Comparison of ENCODE assay signal across 7 mouse cellular contexts in the genomic region with DNA sequence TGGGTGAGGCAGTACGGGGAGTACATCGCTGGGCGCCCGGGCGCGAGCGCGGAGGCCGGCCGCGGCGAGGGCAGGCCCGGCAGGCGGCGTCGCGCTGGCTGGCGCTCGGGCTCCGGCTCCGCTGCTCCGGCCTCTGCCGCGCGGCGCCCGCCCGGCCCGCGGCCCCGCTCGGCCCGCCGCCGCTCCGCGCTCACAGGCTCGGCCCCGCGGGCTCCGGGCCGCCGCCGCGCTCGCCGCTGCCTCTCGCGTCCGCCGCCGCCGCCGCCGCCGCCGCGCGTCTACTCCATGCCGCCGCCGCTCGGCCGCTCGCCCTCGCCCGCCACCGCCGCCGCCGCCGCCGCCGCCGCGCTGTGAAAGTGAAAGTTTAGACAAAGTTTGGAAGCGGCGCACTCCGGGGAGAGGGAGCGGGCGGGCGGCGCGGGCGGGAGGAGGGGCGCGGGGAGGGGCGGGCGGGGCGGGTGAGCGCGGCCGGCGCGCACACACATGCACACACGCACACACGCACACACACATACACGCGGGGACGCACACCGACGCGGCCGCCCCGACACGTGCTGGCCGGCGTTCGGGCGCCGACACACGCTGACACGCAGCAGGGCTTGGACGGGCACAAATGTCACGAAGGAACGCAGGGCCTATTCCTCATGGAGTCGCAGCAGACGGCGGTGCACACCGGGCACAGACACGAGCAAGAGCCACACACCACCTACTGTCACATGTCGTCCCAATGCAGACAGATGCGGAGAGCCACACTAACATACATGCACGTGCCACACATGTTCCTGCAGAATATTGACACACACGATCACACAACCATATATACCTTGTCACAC. TPM values are rescaled to one million over a fixed set of nuclear protein-coding genes. Genes with fewer than 3 reads are reported as not detected.
DNase-seq lines count a peak whose midpoint lies in the region; ATAC-seq and TF ChIP-seq lines count a peak whose summit lies in the region.

A gene (minus strand): TSS at position 346 of the 833 bp plus-strand sequence.

- H3K4me3 ChIP-seq in G1E (ENCODE audit: low read depth, low read length), result peak within 1 kb of the TSS; percentile 77
- H3K4me3 ChIP-seq in forebrain, embryonic 11.5 days (ENCODE audit: low read depth, low read length), result peak within 1 kb of the TSS; percentile 80
- H3K4me3 ChIP-seq in lung, adult 2 months (replicated peaks; ENCODE audit: extremely low read depth, low read depth, low read length), result peak within 1 kb of the TSS; percentile 77
- H3K4me3 ChIP-seq in olfactory bulb, adult 2 months (ENCODE audit: insufficient read depth, low read depth, low read length), result peak within 1 kb of the TSS; percentile 70

- ATAC-seq in G1E (ENCODE audit: extremely low read depth, insufficient number of reproducible peaks, low FRiP score, poor library complexity, severe bottlenecking), result no peak
- peak; percentile 40; the same call in 1 of the 2 replicates for ATAC-seq in forebrain, embryonic 11.5 days (replicated peaks; ENCODE audit: low FRiP score)

- H3K27ac ChIP-seq in forebrain, embryonic 11.5 days (ENCODE audit: low read depth, low read length), result no peak within 1 kb of the TSS; the same call in 1 of the 2 replicates
- H3K27ac ChIP-seq in olfactory bulb, adult 2 months (ENCODE audit: insufficient read depth, low read depth, low read length), result 0 out of 2 replicates have a peak within 1 kb of the TSS, but pooled peaks have one; percentile 1

- peaks cover 77% of the 10 kb centered on the region for H3K27me3 ChIP-seq in G1E (ENCODE audit: insufficient read depth, low read length)
- peaks cover 77% of the 10 kb centered on the region for H3K27me3 ChIP-seq in forebrain, embryonic 11.5 days (ENCODE audit: control insufficient read depth, insufficient read depth, low read length)

- TF ChIP-seq CTCF in G1E (IDR thresholded peaks at IDR 0.05; ENCODE audit: low read depth, low read length), result no peak
- no peak for TF ChIP-seq CTCF in lung, adult 2 months (IDR thresholded peaks at IDR 0.05; ENCODE audit: insufficient read depth, low read length)
- no peak for TF ChIP-seq CTCF in olfactory bulb, adult 2 months (IDR thresholded peaks at IDR 0.05; ENCODE audit: insufficient read depth, low read depth, low read length)

- intact Hi-C loops in heart, postnatal 25 days (cut with DNase I), result no loop called here

- peaks cover 37% of the 10 kb centered on the region for H3K4me1 ChIP-seq in G1E (ENCODE audit: insufficient read depth, low read depth, low read length)
- peaks cover 3% of the 10 kb centered on the region; the same call in 1 of the 2 replicates for H3K4me1 ChIP-seq in forebrain, embryonic 11.5 days (replicated peaks; ENCODE audit: control insufficient read depth, insufficient read depth, low read length)
- H3K4me1 ChIP-seq in lung, adult 2 months (ENCODE audit: control insufficient read depth, insufficient read depth, low read length), result peaks cover 19% of the 10 kb centered on the region
- H3K4me1 ChIP-seq in olfactory bulb, adult 2 months (ENCODE audit: control insufficient read depth, insufficient read depth, low read length), result peaks cover 18% of the 10 kb centered on the region

- DNase-seq in G1E (ENCODE audit: low spot score), result no peak
- peak; percentile 87 for DNase-seq in adrenal gland, postnatal 14 days
- DNase-seq in forebrain, embryonic 11.5 days (ENCODE audit: low spot score), result peak; percentile 81
- peak; percentile 49 for DNase-seq in heart, postnatal 25 days (ENCODE audit: low spot score)
- DNase-seq in large intestine, adult 2 months (ENCODE audit: low read depth, low spot score), result no peak
- DNase-seq in lung, adult 2 months, result peak; percentile 72

- H3K9me3 ChIP-seq in G1E (replicated peaks), result no peaks in the 10 kb centered on the region
- H3K9me3 ChIP-seq in forebrain, embryonic 11.5 days (ENCODE audit: control insufficient read depth, low read length), result no peaks in the 10 kb centered on the region

- peaks cover 30% of the 10 kb centered on the region for H3K36me3 ChIP-seq in G1E (replicated peaks)
- no peaks in the 10 kb centered on the region for H3K36me3 ChIP-seq in forebrain, embryonic 11.5 days (ENCODE audit: control insufficient read depth, insufficient read depth, low read length)

- peak within 1 kb of the TSS; percentile 79 for H3K4me2 ChIP-seq in forebrain, embryonic 11.5 days (ENCODE audit: low read depth, low read length, severe bottlenecking)

- TF ChIP-seq POLR2A in lung, adult 2 months (IDR thresholded peaks at IDR 0.05; ENCODE audit: borderline replicate concordance, extremely low read depth, low read depth, low read length), result 0 out of 2 replicates have a peak, but pooled peaks have one; percentile 42
- no peak for TF ChIP-seq POLR2A in olfactory bulb, adult 2 months (IDR thresholded peaks at IDR 0.05; ENCODE audit: insufficient read depth, low read depth, low read length)

- 2% methylated on average over 80 of the region's 125 CpGs for WGBS in forebrain, embryonic 11.5 days
- 13% methylated on average over 115 of the region's 125 CpGs for WGBS in large intestine, adult 2 months
- WGBS in lung, adult 2 months, result 15% methylated on average over 112 of the region's 125 CpGs
- 31% methylated on average over 114 of the region's 125 CpGs for WGBS in olfactory bulb, adult 2 months

- peak within 1 kb of the TSS; percentile 86 for H3K9ac ChIP-seq in forebrain, embryonic 11.5 days (ENCODE audit: low read length)

RNA-seq across cellular contexts. Expression of the gene that starts here (rescaled TPM):
- total RNA-seq in G1E (2014; fragmentation: Nextera tagmentation), result 30.0 and 34.0 TPM in 2 replicates
- 2.7 and 4.3 TPM in 2 replicates for total RNA-seq in G1E (2017)
- 14.3 and 16.2 TPM in 2 replicates for polyA plus RNA-seq in G1E (2012)
- 124 and 125 TPM in 2 replicates for total RNA-seq in adrenal gland, postnatal 14 days (2021)
- polyA plus RNA-seq in forebrain, embryonic 11.5 days (2014; fragmentation: Nextera tagmentation; extraction: Ambion mirVana), result 7.7 and 8.9 TPM in 2 replicates
- total RNA-seq in heart, postnatal 25 days (2021), result 100 to 1,000 TPM; 287 to 311 TPM
- 14.5 and 15.4 TPM in 2 replicates for polyA plus RNA-seq in large intestine, adult 2 months (2012; rRNA removed)
- 80.1 and 96.2 TPM in 2 replicates for polyA plus RNA-seq in lung, adult 2 months (2012; rRNA removed)
- not detected in 2 replicates for polyA plus RNA-seq in olfactory bulb, adult 2 months (2012; ENCODE audit: insufficient read depth, insufficient read length, low replicate concordance, missing spikeins)

Comparison
In these comparisons a context has a peak if more than half of its experiments do, and no peak if none do; other contexts are left out.
1. DNase-seq: peak in adrenal gland, postnatal 14 days (single experiment), forebrain, embryonic 11.5 days (single experiment), heart, postnatal 25 days (single experiment) and lung, adult 2 months (single experiment); none in G1E (single experiment) and large intestine, adult 2 months (single experiment).
2. Peak in every context shown above with its lines, with median percentiles within 50 percentile points of each other: H3K4me3 ChIP-seq.